Mouse (Mus musculus) kidney, postnatal 0 days (tissue): ENCODE measurements at regions not wholly inside any gene's neighbourhood (a gene's known extent, or its start where the extent isn't known, plus 50 kb on each side); places are given as distances from the start of the nearest gene placed in this dataset.

Experiments used
- ATAC-seq: fragments of 200-750 bp; cut with Nextera tagmentation; replicated peaks from 2 replicates; pipeline ENCODE4 v1.8.0; 2017; ENCODE audit warnings: low read depth, moderate number of reproducible peaks, moderate TSS enrichment, moderate library complexity; ENCODE audit not compliant: low FRiP score
- DNase-seq: peaks from one replicate; pipeline ENCODE4 v3.0.0-alpha.2; 2016; ENCODE audit warnings: low spot score
- H3K27ac ChIP-seq: fragments of 300-500 bp; sonication (generic); 2 replicates; pipeline ENCODE4 v1.5.1; 2014; ENCODE audit warnings: mild to moderate bottlenecking
- H3K27me3 ChIP-seq: fragments of 300-500 bp; sonication (generic); 2 replicates; pipeline ENCODE4 v1.6.1; 2014; ENCODE audit warnings: low read length, mixed read lengths; ENCODE audit not compliant: insufficient read depth
- H3K36me3 ChIP-seq: fragments of 300-500 bp; sonication (generic); 2 replicates; pipeline ENCODE4 v1.6.1; 2014; ENCODE audit warnings: low read length, mixed read lengths; ENCODE audit not compliant: insufficient read depth
- H3K4me1 ChIP-seq: fragments of 300-500 bp; sonication (generic); replicated peaks from 2 replicates; pipeline ENCODE4 v1.6.1; 2014; ENCODE audit warnings: antibody characterized with exemption, low read length, mixed read lengths; ENCODE audit not compliant: insufficient read depth
- H3K4me2 ChIP-seq: fragments of 300-500 bp; sonication (generic); 2 replicates; pipeline ENCODE4 v1.6.1; 2014; ENCODE audit warnings: mild to moderate bottlenecking, low read length, moderate library complexity, mixed read lengths
- H3K4me3 ChIP-seq: fragments of 300-500 bp; sonication (generic); replicated peaks from 2 replicates; pipeline ENCODE4 v1.5.1; 2014; ENCODE audit warnings: low read depth, low read length
- H3K9ac ChIP-seq: fragments of 300-500 bp; sonication (generic); 2 replicates; pipeline ENCODE4 v1.6.1; 2014; ENCODE audit warnings: low read depth, low read length
- H3K9me3 ChIP-seq: fragments of 300-500 bp; sonication (generic); replicated peaks from 2 replicates; pipeline ENCODE4 v1.6.1; 2016; ENCODE audit warnings: low read length, inconsistent platforms, mixed read lengths
- CTCF ChIP-seq: IDR thresholded peaks from 2 replicates; pipeline ENCODE4 v1.5.1; 2016; ENCODE audit warnings: antibody characterized with exemption, low read depth, mild to moderate bottlenecking, moderate library complexity
- WGBS: fragments of 180-500 bp; shearing (Covaris S2); extraction: QIAGEN DNeasy Blood & Tissue Kit; methylation state at CpG from one replicate; pipeline ENCODE4 v1.1.7; 2014; 5-methylcytosine and 5-hydroxymethylcytosine counted together

GRCm38 (mm10) chr3:52929827-52930605 is 87.0 kb downstream of the Cog6 start:
- ATAC-seq (no peak), DNase-seq (no peak)
- no peak for TF ChIP-seq CTCF
- H3K4me3 ChIP-seq = no peak overlapping the region
- no peaks in the 10 kb centered on the region for H3K36me3 ChIP-seq
- 55% methylated on average over 13 of the region's 13 CpGs for WGBS
- H3K9ac ChIP-seq = no peak overlapping the region
- H3K27me3 ChIP-seq = no peaks in the 10 kb centered on the region
- H3K4me1 ChIP-seq = no peaks in the 10 kb centered on the region
- H3K4me2 ChIP-seq = no peak overlapping the region
- H3K9me3 ChIP-seq = no peaks in the 10 kb centered on the region
- H3K27ac ChIP-seq = no peak overlapping the region

GRCm38 (mm10) chr3:52927361-52927841 is 89.6 kb downstream of the Cog6 start:
- Histone ChIP-seq H3K36me3 (no peaks in the 10 kb centered on the region), H3K4me2 (no peak overlapping the region), H3K4me1 (no peaks in the 10 kb centered on the region), H3K4me3 (no peak overlapping the region), H3K9me3 (no peaks in the 10 kb centered on the region), H3K9ac (no peak overlapping the region), H3K27me3 (no peaks in the 10 kb centered on the region), H3K27ac (no peak overlapping the region)
- WGBS = 54% methylated on average over 12 of the region's 12 CpGs
- no peak for DNase-seq
- no peak for ATAC-seq
- no peak for TF ChIP-seq CTCF

GRCm38 (mm10) chr3:52926549-52926948 is 90.5 kb downstream of the Cog6 start:
- Histone ChIP-seq H3K27me3 (no peaks in the 10 kb centered on the region), H3K36me3 (no peaks in the 10 kb centered on the region), H3K27ac (no peak overlapping the region), H3K9me3 (no peaks in the 10 kb centered on the region), H3K4me2 (no peak overlapping the region), H3K4me3 (no peak overlapping the region), H3K4me1 (no peaks in the 10 kb centered on the region), H3K9ac (no peak overlapping the region)
- no peak for TF ChIP-seq CTCF
- no peak for DNase-seq
- no peak for ATAC-seq
- 81% methylated on average over 3 of the region's 3 CpGs for WGBS

- Histone ChIP-seq H3K9ac (no peak overlapping the region), H3K36me3 (no peaks in the 10 kb centered on the region), H3K4me2 (no peak overlapping the region), H3K27me3 (no peaks in the 10 kb centered on the region), H3K4me1 (no peaks in the 10 kb centered on the region), H3K4me3 (no peak overlapping the region), H3K9me3 (no peaks in the 10 kb centered on the region), H3K27ac (no peak overlapping the region)
- peak; percentile 65 for TF ChIP-seq CTCF
- 66% methylated on average over 3 of the region's 3 CpGs for WGBS
- ATAC-seq = no peak
- DNase-seq = no peak
These were observed 91.8 kb downstream of the Cog6 start for GRCm38 (mm10) chr3:52925223-52925622.

DNA sequence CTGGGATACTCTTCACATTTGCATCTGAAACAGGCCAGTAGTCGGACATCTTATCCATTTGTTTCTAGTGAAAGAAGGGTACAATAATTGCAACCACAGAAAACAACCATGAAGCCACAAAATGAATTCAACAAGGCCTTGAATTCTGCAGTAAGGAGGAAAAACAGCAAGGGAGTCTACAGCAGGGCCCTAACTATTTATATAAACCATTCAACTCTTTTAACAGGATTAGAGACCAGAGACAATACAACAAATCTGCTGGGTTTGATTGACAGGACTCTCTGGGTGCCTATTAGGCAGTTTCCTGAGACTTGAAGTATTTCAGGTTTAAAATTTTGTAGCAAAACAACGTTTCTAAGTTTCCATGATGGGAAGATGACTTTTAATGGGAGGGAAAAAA is 92.4 kb downstream of the Cog6 start:
- Histone ChIP-seq H3K4me2 (no peak overlapping the region), H3K4me1 (no peaks in the 10 kb centered on the region), H3K36me3 (no peaks in the 10 kb centered on the region), H3K9me3 (0 out of 2 replicates have a peak, but pooled peaks cover 1% of the 10 kb centered on the region), H3K9ac (no peak overlapping the region), H3K27ac (no peak overlapping the region), H3K27me3 (no peaks in the 10 kb centered on the region), H3K4me3 (no peak overlapping the region)
- DNase-seq (no peak), ATAC-seq (no peak)
- 74% methylated on average over 2 of the region's 2 CpGs for WGBS
- no peak for TF ChIP-seq CTCF

DNA sequence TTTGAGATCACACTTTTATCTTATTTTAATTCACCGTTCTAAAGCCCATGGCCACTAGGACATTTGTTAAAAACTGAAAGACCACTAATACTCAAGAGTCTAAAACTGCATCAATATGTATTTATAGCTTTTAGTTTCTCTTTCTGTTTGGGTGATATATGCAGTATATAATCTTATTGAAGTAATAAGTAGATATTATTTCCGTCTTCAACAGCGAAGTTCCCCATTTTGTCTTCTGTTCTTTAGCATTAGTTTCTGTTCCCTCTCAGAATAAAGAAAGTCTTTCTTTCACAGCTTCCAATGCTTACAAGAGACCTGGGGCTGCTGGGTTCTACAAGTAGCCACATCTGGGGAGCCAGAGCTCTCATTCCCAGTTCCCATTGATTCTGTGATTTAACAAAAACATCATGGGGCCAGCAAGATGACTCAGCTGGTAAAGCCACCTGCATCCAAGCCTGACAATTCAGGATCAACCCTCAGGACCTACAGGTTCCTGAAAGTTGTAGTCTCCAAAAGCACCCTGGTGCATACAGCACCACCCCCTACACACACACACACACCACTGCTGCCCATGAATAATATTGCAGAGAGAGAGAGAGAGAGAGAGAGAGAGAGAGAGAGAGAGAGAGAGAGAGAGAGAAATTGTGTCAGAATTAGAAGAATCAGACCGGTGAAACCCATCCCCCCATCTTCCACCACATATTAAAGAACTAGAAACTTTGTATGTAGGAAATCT is 93.0 kb downstream of the Cog6 start:
- no peak for TF ChIP-seq CTCF
- no peaks in the 10 kb centered on the region for H3K4me1 ChIP-seq
- no peak overlapping the region for H3K4me2 ChIP-seq
- H3K27me3 ChIP-seq = no peaks in the 10 kb centered on the region
- 0 out of 2 replicates have a peak, but pooled peaks cover 4% of the 10 kb centered on the region for H3K9me3 ChIP-seq
- 93% methylated on average over 4 of the region's 4 CpGs for WGBS
- H3K9ac ChIP-seq = no peak overlapping the region
- ATAC-seq = no peak
- H3K4me3 ChIP-seq = no peak overlapping the region
- no peaks in the 10 kb centered on the region for H3K36me3 ChIP-seq
- H3K27ac ChIP-seq = no peak overlapping the region
- no peak for DNase-seq
